Mouse (Mus musculus): ENCODE measurements around the gene Il10ra. TPM values are rescaled to one million over a fixed set of nuclear protein-coding genes. Genes with fewer than 3 reads are reported as not detected.

Il10ra gene
- polyA plus RNA-seq, 1 experiment from 2014 or later = 0.45 TPM

DNA sequence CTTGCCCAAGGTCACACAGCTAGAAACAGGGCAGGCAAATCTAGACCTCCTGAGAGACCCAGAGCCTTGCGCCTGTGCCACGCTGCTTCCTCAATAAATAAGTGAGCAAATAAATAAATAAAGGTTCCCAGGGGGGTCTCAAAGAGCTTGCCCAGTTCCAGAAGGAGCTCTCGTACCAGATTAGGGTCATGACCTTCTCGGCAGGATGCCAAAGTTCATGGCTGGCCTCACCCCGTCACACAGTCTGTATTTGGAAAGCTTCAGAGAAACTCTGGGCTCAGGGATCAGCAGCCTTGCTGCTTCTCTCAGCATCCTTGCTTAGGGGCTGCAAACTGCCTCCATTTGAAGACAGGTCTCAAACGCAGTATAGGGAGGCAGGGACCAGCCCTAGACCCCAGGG, 14.9 kb downstream of the Il10ra start:
- no peaks in the 10 kb centered on the region for H3K4me1 ChIP-seq (replicated peaks; ENCODE audit: control insufficient read depth, insufficient read depth, low read length)
- H3K4me3 ChIP-seq (ENCODE audit: low read depth, low read length) = no peak overlapping the region
- no peaks in the 10 kb centered on the region for H3K27me3 ChIP-seq (ENCODE audit: control insufficient read depth, insufficient read depth, low read length)
- no peak overlapping the region for H3K4me2 ChIP-seq (ENCODE audit: low read depth, low read length, severe bottlenecking)
- H3K9ac ChIP-seq (ENCODE audit: low read length) = no peak overlapping the region
- 60% methylated on average over 6 of the region's 6 CpGs for WGBS
- no peaks in the 10 kb centered on the region for H3K36me3 ChIP-seq (ENCODE audit: control insufficient read depth, insufficient read depth, low read length)
- no peaks in the 10 kb centered on the region for H3K9me3 ChIP-seq (ENCODE audit: control insufficient read depth, low read length)
- no peak for DNase-seq (ENCODE audit: low spot score)
- no peak overlapping the region for H3K27ac ChIP-seq (ENCODE audit: low read depth, low read length)
- no peak for ATAC-seq (replicated peaks; ENCODE audit: low FRiP score)

DNA sequence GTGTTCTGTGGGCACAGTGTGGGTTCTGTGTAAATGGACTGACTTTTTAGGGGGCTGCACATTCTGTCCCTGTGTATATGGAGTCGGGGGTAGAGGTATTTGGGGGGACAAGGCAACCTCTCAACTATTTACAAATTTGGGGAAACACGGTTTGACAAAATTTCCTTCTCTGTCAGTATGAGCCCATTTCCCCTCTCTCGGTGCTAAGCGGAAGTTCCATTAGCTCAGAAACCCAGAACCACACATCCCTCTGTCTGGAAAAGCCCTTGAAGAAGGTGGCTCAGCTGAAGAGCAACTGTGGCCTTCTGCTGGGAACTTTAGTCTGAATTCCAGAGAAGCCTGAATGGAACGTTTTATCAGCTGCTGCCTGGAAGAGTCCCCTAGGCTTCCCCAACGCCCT, 16.6 kb downstream of the Il10ra start:
- Histone ChIP-seq H3K9ac (ENCODE audit: low read length) (no peak overlapping the region), H3K4me2 (ENCODE audit: low read depth, low read length, severe bottlenecking) (no peak overlapping the region), H3K27ac (ENCODE audit: low read depth, low read length) (no peak overlapping the region), H3K4me3 (ENCODE audit: low read depth, low read length) (no peak overlapping the region), H3K9me3 (ENCODE audit: control insufficient read depth, low read length) (no peaks in the 10 kb centered on the region), H3K36me3 (ENCODE audit: control insufficient read depth, insufficient read depth, low read length) (no peaks in the 10 kb centered on the region), H3K27me3 (ENCODE audit: control insufficient read depth, insufficient read depth, low read length) (no peaks in the 10 kb centered on the region), H3K4me1 (replicated peaks; ENCODE audit: control insufficient read depth, insufficient read depth, low read length) (no peaks in the 10 kb centered on the region)
- WGBS = 78% methylated on average over 6 of the region's 6 CpGs
- DNase-seq (ENCODE audit: low spot score) (no peak), ATAC-seq (replicated peaks; ENCODE audit: low FRiP score) (no peak)

- H3K27me3 ChIP-seq (ENCODE audit: control insufficient read depth, insufficient read depth, low read length) = no peaks in the 10 kb centered on the region
- DNase-seq (ENCODE audit: low spot score) (no peak), ATAC-seq (replicated peaks; ENCODE audit: low FRiP score) (no peak)
- H3K27ac ChIP-seq (ENCODE audit: low read depth, low read length) = no peak overlapping the region
- no peaks in the 10 kb centered on the region for H3K36me3 ChIP-seq (ENCODE audit: control insufficient read depth, insufficient read depth, low read length)
- no peak overlapping the region for H3K9ac ChIP-seq (ENCODE audit: low read length)
- no peak overlapping the region for H3K4me2 ChIP-seq (ENCODE audit: low read depth, low read length, severe bottlenecking)
- WGBS = 82% methylated on average over 4 of the region's 4 CpGs
- H3K9me3 ChIP-seq (ENCODE audit: control insufficient read depth, low read length) = no peaks in the 10 kb centered on the region
- no peak overlapping the region for H3K4me3 ChIP-seq (ENCODE audit: low read depth, low read length)
- H3K4me1 ChIP-seq (replicated peaks; ENCODE audit: control insufficient read depth, insufficient read depth, low read length) = no peaks in the 10 kb centered on the region
Observed at GRCm38 (mm10) chr9:45251990-45252389, 17.0 kb downstream of the Il10ra start.

DNA sequence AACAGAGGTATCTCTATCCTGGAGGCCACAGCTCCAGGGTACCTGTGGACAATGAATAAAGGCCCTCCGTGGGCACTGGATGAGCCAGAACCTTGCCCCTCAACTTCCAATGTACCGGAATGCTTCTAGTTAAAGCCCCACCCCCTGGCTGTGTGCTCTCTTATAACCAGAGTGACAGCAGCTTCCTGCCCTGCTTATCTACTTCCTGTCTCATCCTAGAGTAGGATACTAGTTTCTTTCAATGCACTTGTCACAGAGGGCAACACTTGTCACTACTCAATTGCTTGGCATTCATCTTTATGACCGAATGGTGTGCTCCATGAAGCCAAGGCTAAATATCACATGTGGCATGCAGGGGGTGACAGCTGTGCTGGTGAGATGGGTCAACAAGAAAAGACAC, 17.7 kb downstream of the Il10ra start:
- 88% methylated on average over 3 of the region's 3 CpGs for WGBS
- no peaks in the 10 kb centered on the region for H3K9me3 ChIP-seq (ENCODE audit: control insufficient read depth, low read length)
- no peak overlapping the region for H3K9ac ChIP-seq (ENCODE audit: low read length)
- ATAC-seq (replicated peaks; ENCODE audit: low FRiP score) (no peak), DNase-seq (ENCODE audit: low spot score) (no peak)
- no peaks in the 10 kb centered on the region for H3K36me3 ChIP-seq (ENCODE audit: control insufficient read depth, insufficient read depth, low read length)
- no peaks in the 10 kb centered on the region for H3K4me1 ChIP-seq (replicated peaks; ENCODE audit: control insufficient read depth, insufficient read depth, low read length)
- no peak overlapping the region for H3K27ac ChIP-seq (ENCODE audit: low read depth, low read length)
- H3K4me3 ChIP-seq (ENCODE audit: low read depth, low read length) = no peak overlapping the region
- no peak overlapping the region for H3K4me2 ChIP-seq (ENCODE audit: low read depth, low read length, severe bottlenecking)
- no peaks in the 10 kb centered on the region for H3K27me3 ChIP-seq (ENCODE audit: control insufficient read depth, insufficient read depth, low read length)

DNA sequence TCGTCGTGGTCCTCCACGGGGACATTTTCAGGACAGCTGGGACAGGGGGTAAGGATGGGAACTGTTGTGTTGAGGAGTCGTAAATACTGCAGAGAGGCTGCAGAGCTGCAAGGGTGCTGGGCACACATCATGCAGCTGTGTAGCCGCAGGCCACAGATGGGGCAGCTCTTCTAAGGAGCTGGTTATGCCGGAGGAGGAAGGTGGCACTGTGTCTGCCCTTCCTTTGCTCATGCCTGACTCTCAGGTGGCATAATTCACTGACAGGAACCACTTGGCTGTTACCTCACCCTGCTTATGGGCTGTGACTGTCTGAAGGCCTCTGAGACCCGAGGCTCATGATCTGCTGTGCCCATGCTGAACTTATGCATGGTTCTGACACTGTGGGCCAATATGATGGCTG, 18.6 kb downstream of the Il10ra start:
- DNase-seq (ENCODE audit: low spot score) = no peak
- Histone ChIP-seq H3K27me3 (ENCODE audit: control insufficient read depth, insufficient read depth, low read length) (no peaks in the 10 kb centered on the region), H3K9me3 (ENCODE audit: control insufficient read depth, low read length) (no peaks in the 10 kb centered on the region), H3K4me2 (ENCODE audit: low read depth, low read length, severe bottlenecking) (no peak overlapping the region), H3K36me3 (ENCODE audit: control insufficient read depth, insufficient read depth, low read length) (no peaks in the 10 kb centered on the region), H3K9ac (ENCODE audit: low read length) (no peak overlapping the region), H3K4me1 (replicated peaks; ENCODE audit: control insufficient read depth, insufficient read depth, low read length) (no peaks in the 10 kb centered on the region), H3K27ac (ENCODE audit: low read depth, low read length) (no peak overlapping the region), H3K4me3 (ENCODE audit: low read depth, low read length) (no peak overlapping the region)
- no peak for ATAC-seq (replicated peaks; ENCODE audit: low FRiP score)
- WGBS = 85% methylated on average over 7 of the region's 7 CpGs

- H3K4me2 ChIP-seq (ENCODE audit: low read depth, low read length, severe bottlenecking) = no peak overlapping the region
- H3K4me1 ChIP-seq (replicated peaks; ENCODE audit: control insufficient read depth, insufficient read depth, low read length) = no peaks in the 10 kb centered on the region
- H3K9ac ChIP-seq (ENCODE audit: low read length) = no peak overlapping the region
- no peaks in the 10 kb centered on the region for H3K36me3 ChIP-seq (ENCODE audit: control insufficient read depth, insufficient read depth, low read length)
- DNase-seq (ENCODE audit: low spot score) (no peak), ATAC-seq (replicated peaks; ENCODE audit: low FRiP score) (no peak)
- no peaks in the 10 kb centered on the region for H3K9me3 ChIP-seq (ENCODE audit: control insufficient read depth, low read length)
- H3K4me3 ChIP-seq (ENCODE audit: low read depth, low read length) = no peak overlapping the region
- H3K27me3 ChIP-seq (ENCODE audit: control insufficient read depth, insufficient read depth, low read length) = no peaks in the 10 kb centered on the region
- WGBS = 81% methylated on average over 2 of the region's 2 CpGs
- no peak overlapping the region for H3K27ac ChIP-seq (ENCODE audit: low read depth, low read length)
Observed at GRCm38 (mm10) chr9:45247536-45247935, 21.4 kb downstream of the Il10ra start.

- WGBS = 88% methylated on average over 6 of the region's 6 CpGs
- Histone ChIP-seq H3K27me3 (ENCODE audit: control insufficient read depth, insufficient read depth, low read length) (no peaks in the 10 kb centered on the region), H3K9me3 (ENCODE audit: control insufficient read depth, low read length) (no peaks in the 10 kb centered on the region), H3K9ac (ENCODE audit: low read length) (no peak overlapping the region), H3K27ac (ENCODE audit: low read depth, low read length) (no peak overlapping the region), H3K4me3 (ENCODE audit: low read depth, low read length) (no peak overlapping the region), H3K36me3 (ENCODE audit: control insufficient read depth, insufficient read depth, low read length) (no peaks in the 10 kb centered on the region), H3K4me2 (ENCODE audit: low read depth, low read length, severe bottlenecking) (no peak overlapping the region), H3K4me1 (replicated peaks; ENCODE audit: control insufficient read depth, insufficient read depth, low read length) (no peaks in the 10 kb centered on the region)
- ATAC-seq (replicated peaks; ENCODE audit: low FRiP score) (no peak), DNase-seq (ENCODE audit: low spot score) (no peak)
Observed at GRCm38 (mm10) chr9:45246060-45246459, 22.9 kb downstream of the Il10ra start.

GRCm38 (mm10) chr9:45245432-45245831, 23.5 kb downstream of the Il10ra start:
- Histone ChIP-seq H3K36me3 (ENCODE audit: control insufficient read depth, insufficient read depth, low read length) (no peaks in the 10 kb centered on the region), H3K27ac (ENCODE audit: low read depth, low read length) (no peak overlapping the region), H3K4me2 (ENCODE audit: low read depth, low read length, severe bottlenecking) (no peak overlapping the region), H3K9ac (ENCODE audit: low read length) (no peak overlapping the region), H3K9me3 (ENCODE audit: control insufficient read depth, low read length) (no peaks in the 10 kb centered on the region), H3K4me1 (replicated peaks; ENCODE audit: control insufficient read depth, insufficient read depth, low read length) (no peaks in the 10 kb centered on the region), H3K4me3 (ENCODE audit: low read depth, low read length) (no peak overlapping the region), H3K27me3 (ENCODE audit: control insufficient read depth, insufficient read depth, low read length) (no peaks in the 10 kb centered on the region)
- 76% methylated on average over 1 of the region's 1 CpGs for WGBS
- no peak for ATAC-seq (replicated peaks; ENCODE audit: low FRiP score)
- no peak for DNase-seq (ENCODE audit: low spot score)

DNA sequence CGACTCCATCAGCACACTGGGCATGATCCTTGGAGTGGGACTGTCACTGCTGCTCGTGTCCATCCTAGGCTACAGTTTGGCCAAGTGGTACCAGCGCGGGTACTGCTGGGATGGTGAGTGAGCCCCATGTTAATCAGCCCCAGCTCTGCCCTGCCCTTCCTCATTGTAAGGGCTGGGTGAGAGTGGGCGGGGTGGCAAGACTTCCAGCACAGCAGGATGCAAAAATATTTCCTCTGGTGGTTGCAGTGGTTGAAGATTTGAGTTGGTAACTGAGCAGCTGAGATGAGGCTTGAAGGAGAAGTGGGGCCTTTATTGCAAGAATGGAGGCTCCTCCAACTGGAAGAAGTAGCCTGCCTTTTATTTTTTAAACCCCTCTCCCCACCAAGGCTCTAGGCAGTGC, 27.6 kb downstream of the Il10ra start:
- Histone ChIP-seq H3K4me2 (ENCODE audit: low read depth, low read length, severe bottlenecking) (no peak overlapping the region), H3K9ac (ENCODE audit: low read length) (no peak overlapping the region), H3K36me3 (ENCODE audit: control insufficient read depth, insufficient read depth, low read length) (no peaks in the 10 kb centered on the region), H3K27ac (ENCODE audit: low read depth, low read length) (no peak overlapping the region), H3K27me3 (ENCODE audit: control insufficient read depth, insufficient read depth, low read length) (no peaks in the 10 kb centered on the region), H3K4me3 (ENCODE audit: low read depth, low read length) (no peak overlapping the region), H3K9me3 (ENCODE audit: control insufficient read depth, low read length) (no peaks in the 10 kb centered on the region), H3K4me1 (replicated peaks; ENCODE audit: control insufficient read depth, insufficient read depth, low read length) (no peaks in the 10 kb centered on the region)
- 73% methylated on average over 5 of the region's 5 CpGs for WGBS
- ATAC-seq (replicated peaks; ENCODE audit: low FRiP score) (no peak), DNase-seq (ENCODE audit: low spot score) (no peak)

Data from forebrain, embryonic 11.5 days (tissue).